Mouse (Mus musculus) erythroblast, embryonic 14.5 days (primary cell): Measurements from ENCODE around the gene B9d1. TPM values are rescaled to one million over a fixed set of nuclear protein-coding genes. Genes with fewer than 3 reads are reported as not detected.

Experiments
- H3K27me3 ChIP-seq: 2 replicates; pipeline ENCODE4 v1.6.1; 2012; ENCODE audit warnings: inconsistent platforms; ENCODE audit not compliant: control insufficient read depth
- H3K36me3 ChIP-seq: 2 replicates; pipeline ENCODE4 v1.6.1; 2012; ENCODE audit warnings: mild to moderate bottlenecking, inconsistent platforms; ENCODE audit not compliant: control insufficient read depth
- H3K4me1 ChIP-seq: 2 replicates; pipeline ENCODE4 v1.6.1; 2012; ENCODE audit warnings: inconsistent platforms; ENCODE audit not compliant: control insufficient read depth
- H3K4me3 ChIP-seq: replicated peaks from 2 replicates; pipeline ENCODE3; 2012; ENCODE audit warnings: moderate library complexity, mild to moderate bottlenecking, inconsistent platforms
- H3K9me3 ChIP-seq: 2 replicates; pipeline ENCODE4 v1.6.1; 2012; ENCODE audit warnings: low read length, inconsistent platforms, mixed read lengths; ENCODE audit not compliant: control insufficient read depth
- GATA1 ChIP-seq: IDR thresholded peaks from 2 replicates; pipeline ENCODE4 v1.6.1; 2012; ENCODE audit warnings: low read length, inconsistent platforms, mixed read lengths
- TAL1 ChIP-seq: IDR thresholded peaks from 3 replicates; pipeline ENCODE4 v1.6.1; 2012; ENCODE audit warnings: low read length, inconsistent platforms, mixed read lengths
- polyA plus RNA-seq: library from polyadenylated mRNA; stranded (reverse); fragments of >175 nt; gene quantifications from 2 replicates; pipeline ENCODE4 v1.2.3, GENCODE M21; 2012

Gene B9d1
- polyA plus RNA-seq, 1 experiment = 0.48 TPM

DNA sequence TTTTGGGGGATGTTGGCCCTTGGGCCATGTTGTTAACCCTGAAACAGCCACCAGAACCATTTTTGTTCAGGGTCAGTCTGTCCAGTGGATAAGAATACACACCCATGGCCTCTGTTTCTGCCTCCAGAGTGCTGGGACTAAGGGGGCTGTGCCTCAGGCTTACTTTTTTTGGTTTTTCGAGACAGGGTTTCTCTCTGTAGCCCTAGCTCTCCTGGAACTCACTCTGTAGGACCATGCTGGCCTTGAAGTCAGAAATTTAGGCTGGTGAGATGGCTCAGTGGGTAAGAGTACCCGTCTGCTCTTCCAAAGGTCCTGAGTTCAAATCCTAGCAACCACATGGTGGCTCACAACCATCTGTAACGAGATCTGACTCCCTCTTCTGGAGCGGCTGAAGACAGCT is 26.2 kb upstream of the B9d1 start:
- Histone ChIP-seq H3K4me1 (no peaks in the 10 kb centered on the region), H3K27me3 (no peaks in the 10 kb centered on the region; the same call in 1 of the 2 replicates)
- TF ChIP-seq GATA1 (no peak), TAL1 (no peak)

DNA sequence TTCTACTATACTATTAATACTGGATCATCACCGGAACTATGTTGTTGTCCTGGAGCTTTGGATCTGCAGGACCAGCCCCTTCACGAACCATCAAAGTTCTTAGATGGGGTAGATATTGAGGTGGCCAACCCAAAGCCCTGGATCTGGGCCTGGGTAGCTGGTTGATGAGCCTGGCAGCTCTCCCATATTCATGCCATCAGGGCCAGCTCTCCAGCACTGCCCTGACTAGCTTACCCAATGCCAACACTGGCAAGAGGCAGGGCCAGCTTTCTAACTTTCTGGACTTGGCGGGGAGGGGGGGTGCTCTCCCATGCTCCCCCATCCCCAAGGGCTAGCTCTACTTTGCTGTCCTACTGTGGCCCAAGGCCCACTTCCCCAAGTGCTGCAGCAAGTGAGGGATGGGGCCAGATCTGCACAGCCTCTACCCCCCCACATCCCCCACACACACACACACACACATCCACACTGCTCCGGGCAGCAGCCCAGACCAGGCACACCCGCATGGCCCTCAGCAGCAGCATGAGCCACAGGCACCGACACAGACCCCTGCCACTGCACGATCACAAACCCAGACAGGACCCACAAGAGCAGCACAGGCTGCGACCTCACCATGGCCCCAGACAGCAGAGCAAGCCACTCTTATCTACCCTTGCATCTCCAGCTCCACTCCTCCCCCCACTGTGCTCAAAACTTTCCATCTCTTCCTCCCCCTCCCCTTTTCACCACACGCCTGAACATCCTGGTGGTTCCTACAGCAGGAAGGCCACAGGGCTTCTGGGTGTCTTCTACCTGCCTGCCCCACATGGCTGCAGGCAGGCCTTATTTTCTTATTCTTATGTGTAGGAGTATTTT is 23.5 kb upstream of the B9d1 start:
- no peaks in the 10 kb centered on the region for H3K9me3 ChIP-seq
- no peaks in the 10 kb centered on the region for H3K36me3 ChIP-seq
- H3K4me3 ChIP-seq = no peak overlapping the region
- H3K4me1 ChIP-seq = no peaks in the 10 kb centered on the region
- TF ChIP-seq TAL1 (no peak), GATA1 (no peak)
- H3K27me3 ChIP-seq = no peaks in the 10 kb centered on the region; the same call in 1 of the 2 replicates

More for the DNA sequence above, 26.2 kb upstream of the B9d1 start:
- H3K4me3 ChIP-seq = no peak overlapping the region
- H3K36me3 ChIP-seq = no peaks in the 10 kb centered on the region
- H3K9me3 ChIP-seq = no peaks in the 10 kb centered on the region

DNA sequence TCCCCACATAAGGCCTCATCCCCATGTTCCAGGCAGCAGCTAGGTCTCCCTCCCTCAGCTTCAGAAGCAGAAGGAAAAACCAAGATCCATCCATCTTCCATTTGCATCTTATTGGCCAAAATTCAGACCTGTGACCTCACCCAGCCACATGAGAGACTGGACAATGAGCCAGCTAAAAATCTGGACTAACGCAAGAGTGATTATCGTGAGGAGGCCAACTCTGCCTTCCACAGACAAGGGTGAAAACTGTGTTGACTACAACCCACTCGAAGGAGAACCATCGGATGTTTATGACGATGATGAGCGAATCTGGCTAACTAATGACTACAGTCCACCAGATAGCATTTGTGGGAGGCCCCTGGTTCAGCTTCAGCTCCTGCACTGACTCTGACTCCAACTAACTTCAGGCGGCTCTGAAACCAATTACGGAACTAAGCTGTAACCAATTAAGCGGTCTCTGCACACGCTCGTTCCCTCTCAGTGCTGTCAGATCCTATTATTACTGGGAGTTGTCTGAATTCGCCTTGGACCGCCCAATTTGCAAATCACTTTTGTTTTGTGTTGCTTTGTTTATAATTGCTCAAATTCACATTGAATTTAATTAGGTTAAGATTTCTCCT is 21.6 kb upstream of the B9d1 start:
- Histone ChIP-seq H3K4me1 (no peaks in the 10 kb centered on the region), H3K36me3 (peaks cover 4% of the 10 kb centered on the region), H3K9me3 (no peaks in the 10 kb centered on the region), H3K4me3 (no peak overlapping the region), H3K27me3 (no peaks in the 10 kb centered on the region)
- TF ChIP-seq GATA1 (no peak), TAL1 (no peak)

DNA sequence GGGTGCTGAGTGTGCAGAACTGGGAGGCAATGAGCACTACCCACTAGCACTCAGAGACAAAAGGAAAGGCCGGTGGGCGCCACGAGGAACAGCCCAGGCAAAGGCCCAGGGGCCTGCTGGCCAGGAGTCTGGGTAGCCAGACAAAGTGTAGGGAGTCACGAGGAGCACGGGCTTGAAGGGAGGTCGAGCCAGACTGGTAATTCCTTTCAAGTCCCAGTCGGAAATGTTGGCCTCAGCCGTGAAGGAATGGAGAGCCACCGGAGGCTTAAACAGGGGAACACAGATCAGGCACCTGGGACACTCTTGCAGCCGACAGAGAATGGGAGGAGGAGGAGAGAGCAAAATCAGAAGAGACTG is 20.7 kb upstream of the B9d1 start:
- H3K4me3 ChIP-seq = no peak overlapping the region
- H3K27me3 ChIP-seq = no peaks in the 10 kb centered on the region
- no peaks in the 10 kb centered on the region for H3K4me1 ChIP-seq
- TF ChIP-seq TAL1 (no peak), GATA1 (no peak)
- H3K9me3 ChIP-seq = no peaks in the 10 kb centered on the region
- H3K36me3 ChIP-seq = peaks cover 13% of the 10 kb centered on the region

DNA sequence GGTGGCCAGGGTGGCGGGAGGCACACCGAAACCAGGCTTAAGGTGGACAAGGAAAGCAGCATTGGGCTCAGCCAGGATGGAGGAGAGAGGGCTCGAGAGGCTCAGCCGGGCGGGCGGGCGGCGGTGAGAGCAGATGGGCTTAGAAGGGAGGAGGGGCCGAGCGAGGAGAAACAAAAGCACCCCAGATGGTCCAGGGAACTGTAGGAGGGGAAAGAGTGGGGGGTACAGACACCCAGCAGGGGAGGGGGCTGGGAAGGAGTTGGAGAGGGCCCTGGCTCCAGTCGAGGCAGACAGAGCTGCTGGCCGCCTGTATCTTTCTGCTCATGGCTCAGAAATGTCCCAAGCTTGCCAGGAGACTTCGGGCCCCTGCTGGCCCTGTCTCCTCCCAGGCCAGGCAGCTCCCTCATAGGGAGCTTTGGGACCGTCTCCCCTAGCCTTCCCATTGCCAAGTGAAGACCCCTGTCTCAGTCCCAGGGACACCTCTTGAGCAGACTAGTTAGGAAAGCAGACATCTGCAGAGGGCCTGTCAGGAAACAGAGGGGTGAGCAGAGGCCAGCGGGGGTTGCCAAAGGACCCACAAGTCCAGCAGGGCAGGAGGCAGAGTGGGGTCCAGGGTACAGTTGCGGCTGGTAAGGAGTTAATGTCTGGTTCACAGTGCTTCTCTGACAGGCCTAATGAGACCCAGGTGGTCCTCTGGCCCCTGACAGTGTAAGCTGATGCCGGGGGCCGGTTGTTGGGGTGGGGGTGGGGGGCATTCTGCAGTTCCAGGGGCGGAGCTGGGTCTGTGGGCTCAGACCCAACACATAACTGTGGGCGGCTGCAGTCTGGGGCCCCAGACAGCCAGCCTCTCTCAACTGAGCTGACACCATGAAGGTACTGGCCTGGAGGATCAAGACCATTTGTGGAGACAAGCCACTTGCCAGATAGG is 20.1 kb upstream of the B9d1 start, which contains the start of gene Mfap4:
Gene Mfap4, plus strand, starts transcription at position 819 of the 928 bp plus-strand sequence.
- no peak within 1 kb of the TSS for H3K4me3 ChIP-seq
- peaks cover 19% of the 10 kb centered on the region for H3K36me3 ChIP-seq
- no peak for TF ChIP-seq TAL1
- no peak for TF ChIP-seq GATA1
- H3K27me3 ChIP-seq = no peaks in the 10 kb centered on the region
- no peaks in the 10 kb centered on the region for H3K9me3 ChIP-seq
- H3K4me1 ChIP-seq = no peaks in the 10 kb centered on the region

DNA sequence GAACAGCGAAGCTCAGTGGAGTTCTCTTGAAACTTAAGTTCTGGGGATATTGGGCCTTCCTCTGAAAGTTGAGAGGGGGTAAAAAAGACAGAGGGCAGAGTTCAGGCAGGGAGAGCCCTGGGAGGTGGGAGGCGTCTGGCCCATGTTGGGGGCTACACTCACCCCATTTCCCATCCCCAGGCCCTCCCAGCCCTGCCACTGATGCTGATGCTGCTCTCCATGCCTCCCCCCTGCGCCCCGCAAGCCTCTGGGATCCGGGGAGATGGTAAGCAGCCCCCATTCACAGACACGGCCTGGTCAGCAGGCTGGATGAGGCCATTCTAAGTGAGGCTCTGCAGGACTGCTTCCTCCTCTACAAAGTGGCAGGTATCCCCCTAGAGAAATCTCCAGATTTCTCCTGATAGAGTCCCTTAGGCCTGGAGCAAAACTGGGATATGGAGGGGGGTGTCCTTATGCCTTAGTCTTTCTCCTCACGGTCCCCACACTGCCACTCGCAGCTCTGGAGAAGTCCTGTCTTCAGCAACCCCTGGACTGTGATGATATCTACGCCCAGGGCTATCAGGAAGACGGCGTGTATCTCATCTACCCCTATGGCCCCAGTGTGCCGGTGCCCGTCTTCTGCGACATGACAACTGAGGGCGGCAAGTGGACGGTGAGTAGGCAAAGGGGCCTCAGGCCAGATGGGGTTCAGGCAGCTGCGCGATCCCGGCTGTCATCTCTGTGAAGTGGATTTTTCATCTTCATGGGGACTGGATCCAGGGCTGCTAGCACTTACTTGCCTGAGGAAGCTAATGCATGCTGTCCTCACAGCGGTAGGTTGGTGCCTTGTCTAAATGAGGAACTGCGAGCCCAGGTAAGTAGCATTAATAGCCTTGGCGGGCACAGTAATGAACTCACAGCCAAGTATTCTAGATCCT is 19.1 kb upstream of the B9d1 start:
- H3K4me3 ChIP-seq = no peak overlapping the region
- H3K27me3 ChIP-seq = no peaks in the 10 kb centered on the region
- H3K36me3 ChIP-seq = peaks cover 28% of the 10 kb centered on the region
- no peaks in the 10 kb centered on the region; the same call in 1 of the 2 replicates for H3K4me1 ChIP-seq
- H3K9me3 ChIP-seq = no peaks in the 10 kb centered on the region
- TF ChIP-seq GATA1 (no peak), TAL1 (no peak)

DNA sequence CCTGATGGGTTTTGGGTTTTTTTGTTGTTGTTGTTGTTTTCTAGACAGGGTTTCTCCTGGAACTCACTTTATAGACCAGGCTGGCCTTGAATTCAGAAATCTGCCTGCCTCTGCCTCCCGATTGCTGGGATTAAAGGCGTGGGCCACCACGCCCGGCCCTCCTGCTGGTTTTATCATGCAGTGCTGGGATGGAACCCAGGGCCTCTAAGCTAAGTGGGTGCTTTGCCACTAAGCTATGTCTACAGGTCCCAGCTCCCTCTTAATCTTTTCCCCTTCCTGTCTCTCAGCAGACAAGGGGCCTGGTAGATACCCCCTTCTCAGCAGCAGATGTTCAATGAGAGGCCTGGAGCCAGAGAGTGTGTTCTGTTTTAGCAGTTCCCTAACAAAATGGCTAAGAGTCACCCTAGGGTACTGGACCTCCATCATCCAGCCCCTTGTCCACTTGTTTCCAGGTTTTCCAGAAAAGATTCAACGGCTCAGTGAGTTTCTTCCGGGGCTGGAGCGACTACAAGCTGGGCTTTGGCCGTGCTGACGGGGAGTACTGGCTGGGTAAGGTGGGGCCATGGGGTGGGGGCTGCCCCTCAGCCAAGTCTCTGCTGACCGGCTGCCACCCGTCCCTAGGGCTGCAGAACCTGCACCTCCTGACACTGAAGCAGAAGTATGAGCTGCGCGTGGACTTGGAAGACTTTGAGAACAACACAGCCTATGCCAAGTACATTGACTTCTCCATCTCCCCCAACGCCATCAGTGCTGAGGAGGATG is 18.3 kb upstream of the B9d1 start:
- peaks cover 37% of the 10 kb centered on the region for H3K36me3 ChIP-seq
- H3K9me3 ChIP-seq = no peaks in the 10 kb centered on the region
- H3K4me3 ChIP-seq = no peak overlapping the region
- TF ChIP-seq TAL1 (no peak), GATA1 (no peak)
- no peaks in the 10 kb centered on the region; the same call in 1 of the 2 replicates for H3K4me1 ChIP-seq
- no peaks in the 10 kb centered on the region for H3K27me3 ChIP-seq
